Mouse (Mus musculus) erythroblast, embryonic 14.5 days (primary cell): ENCODE results near the gene Dlgap4.

ENCODE experiments used
- GATA1 ChIP-seq: IDR thresholded peaks from 2 replicates; pipeline ENCODE4 v1.6.1; 2012; ENCODE audit warnings: low read length, inconsistent platforms, mixed read lengths
- TAL1 ChIP-seq: IDR thresholded peaks from 3 replicates; pipeline ENCODE4 v1.6.1; 2012; ENCODE audit warnings: low read length, inconsistent platforms, mixed read lengths

DNA sequence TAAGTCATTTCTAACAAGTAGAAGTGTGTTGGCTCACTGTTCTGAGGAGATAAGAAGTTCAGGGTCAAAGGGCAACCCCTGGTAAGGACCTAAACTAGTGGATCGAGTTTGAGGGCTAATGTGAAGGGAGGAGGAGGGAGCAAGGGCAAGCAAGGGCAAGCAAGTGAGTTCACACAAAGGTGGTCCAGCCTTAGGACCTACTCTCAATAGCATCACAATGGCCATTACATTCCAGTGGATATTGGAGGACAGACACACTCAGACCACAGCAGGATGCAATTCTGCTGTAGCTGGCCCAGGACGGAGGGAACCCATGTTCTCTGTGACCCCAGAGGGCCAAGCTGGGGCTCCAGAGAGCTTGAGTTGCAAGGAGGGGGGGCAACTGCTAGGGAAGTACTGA is 77.3 kb downstream of the Dlgap4 start:
- TF ChIP-seq GATA1 (no peak), TAL1 (no peak)
